Mouse (Mus musculus) ES-E14 (cell line): ENCODE measurements around the gene Ltbp3. TPM values are rescaled to one million over a fixed set of nuclear protein-coding genes. Genes with fewer than 3 reads are reported as not detected.

Source experiments
- DNase-seq: peaks from one replicate; pipeline ENCODE4 v3.0.0-alpha.2; 2013; ENCODE audit warnings: low read depth, low spot score
- H3K27ac ChIP-seq: 2 replicates; pipeline ENCODE4 v1.5.1; 2012; ENCODE audit warnings: low read depth, mild to moderate bottlenecking, low read length, moderate library complexity, mixed read lengths; ENCODE audit not compliant: poor library complexity, insufficient read depth, severe bottlenecking
- H3K36me3 ChIP-seq: 2 replicates; pipeline ENCODE4 v1.6.1; 2012; ENCODE audit warnings: mild to moderate bottlenecking, low read length, moderate library complexity, mixed read lengths; ENCODE audit not compliant: control insufficient read depth, poor library complexity, insufficient read depth, severe bottlenecking
- H3K4me1 ChIP-seq, 2 experiments: fragments of 150-350 bp in 1 of 2; sonication (generic) in 1 of 2; 2 replicates each; pipeline ENCODE4 v1.6.1; 2012; ENCODE audit warnings: low read length in 2 of 2, mild to moderate bottlenecking in 1 of 2, mixed read lengths in 1 of 2; ENCODE audit not compliant: control insufficient read depth in 2 of 2, insufficient read depth in 2 of 2, poor library complexity in 1 of 2
- H3K4me3 ChIP-seq, 2 experiments: fragments of 150-350 bp in 1 of 2; sonication (generic) in 1 of 2; 2 replicates each; pipeline ENCODE4 v1.5.1; 2012; ENCODE audit warnings: low read length in 2 of 2, low read depth in 1 of 2, mild to moderate bottlenecking in 1 of 2, mixed read lengths in 1 of 2; ENCODE audit not compliant: insufficient read depth in 1 of 2, poor library complexity in 1 of 2, severe bottlenecking in 1 of 2
- H3K9ac ChIP-seq: 2 replicates; pipeline ENCODE4 v1.6.1; 2012; ENCODE audit warnings: low read depth, mild to moderate bottlenecking, low read length, mixed read lengths; ENCODE audit not compliant: poor library complexity, insufficient read depth, severe bottlenecking
- H3K9me3 ChIP-seq: fragments of 150-350 bp; sonication (generic); 2 replicates; pipeline ENCODE4 v1.6.1; 2012; ENCODE audit warnings: low read depth, mild to moderate bottlenecking, low read length; ENCODE audit not compliant: control insufficient read depth, insufficient read depth
- CHD2 ChIP-seq: IDR thresholded peaks from 2 replicates; pipeline ENCODE4 v1.6.1; 2014; ENCODE audit warnings: mild to moderate bottlenecking, low read depth, low read length, inconsistent platforms
- HCFC1 ChIP-seq: IDR thresholded peaks from 2 replicates; pipeline ENCODE4 v1.6.1; 2012; ENCODE audit warnings: low read length, inconsistent platforms, borderline replicate concordance; ENCODE audit not compliant: insufficient read depth
- MAFK ChIP-seq: IDR thresholded peaks from 2 replicates; pipeline ENCODE4 v1.6.1; 2014; ENCODE audit warnings: mild to moderate bottlenecking, low read depth, low read length, inconsistent platforms; ENCODE audit not compliant: insufficient read depth
- ZC3H11A ChIP-seq: IDR thresholded peaks from 2 replicates; pipeline ENCODE4 v1.6.1; 2012; ENCODE audit warnings: low read depth, mild to moderate bottlenecking, inconsistent platforms, low read length, borderline replicate concordance
- ZNF384 ChIP-seq: IDR thresholded peaks from 2 replicates; pipeline ENCODE4 v1.6.1; 2012; ENCODE audit warnings: low read depth, low read length, inconsistent platforms
- in situ Hi-C, 2 experiments: fragments of 600-800 bp; cut with MboI; formaldehyde crosslinking; loops; one replicate each; pipeline ENCODE4 v1.15.1; 2025; ENCODE audit warnings: low sequenced_read_pairs in 2 of 2, inconsistent platforms in 1 of 2; ENCODE audit not compliant: unreplicated experiment in 2 of 2
- total RNA-seq: library from RNA; depleted of rRNA; stranded (reverse); fragments of 300-350 nt; gene quantifications from 2 replicates; pipeline ENCODE4 v1.2.3, GENCODE M21; 2012

The Ltbp3 gene
- total RNA-seq, 1 experiment = 7.0 TPM

DNA sequence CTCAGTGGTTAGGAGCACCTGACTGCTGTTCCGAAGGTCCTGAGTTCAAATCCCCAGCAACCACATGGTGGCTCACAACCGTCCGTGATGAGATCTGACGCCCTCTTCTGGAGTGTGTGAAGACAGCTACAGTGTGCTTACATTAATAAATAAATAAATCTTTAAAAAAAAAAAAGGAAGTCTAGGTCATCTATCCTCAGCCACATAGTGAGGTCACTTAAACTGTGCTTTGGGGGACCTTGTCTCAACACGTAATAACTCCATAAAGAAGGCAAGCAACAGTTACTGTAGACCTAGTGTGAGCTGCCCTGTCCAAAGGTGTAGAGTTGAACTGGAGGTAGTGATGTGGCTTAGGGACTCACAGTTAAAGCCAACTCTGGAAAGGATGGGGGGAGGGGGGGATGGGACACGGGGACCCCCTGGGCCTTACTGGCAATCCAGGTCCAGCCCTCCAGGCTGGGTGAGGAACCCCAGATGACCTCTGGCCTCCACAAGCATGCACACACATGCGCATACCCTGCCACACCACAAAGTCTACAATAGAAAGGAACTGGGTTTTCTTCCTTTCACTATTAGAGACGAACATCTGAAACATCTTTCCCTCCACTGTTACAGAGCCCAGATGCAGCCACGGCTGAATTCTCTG, 36.8 kb downstream of the Ltbp3 start:
- no peaks in the 10 kb centered on the region for H3K36me3 ChIP-seq
- no peaks in the 10 kb centered on the region for H3K9me3 ChIP-seq
- TF ChIP-seq MAFK (no peak), CHD2 (no peak), ZC3H11A (no peak), HCFC1 (no peak), ZNF384 (no peak)
- H3K4me1 ChIP-seq = peaks cover 0 to 2% of the 10 kb centered on the region in 2 experiments; a peak in 1 of 4 replicates
- no peak overlapping the region for H3K9ac ChIP-seq
- no peak for DNase-seq
- no peak overlapping the region for H3K27ac ChIP-seq
- no peak overlapping the region for H3K4me3 ChIP-seq
- in situ Hi-C loops = no loop called here

DNA sequence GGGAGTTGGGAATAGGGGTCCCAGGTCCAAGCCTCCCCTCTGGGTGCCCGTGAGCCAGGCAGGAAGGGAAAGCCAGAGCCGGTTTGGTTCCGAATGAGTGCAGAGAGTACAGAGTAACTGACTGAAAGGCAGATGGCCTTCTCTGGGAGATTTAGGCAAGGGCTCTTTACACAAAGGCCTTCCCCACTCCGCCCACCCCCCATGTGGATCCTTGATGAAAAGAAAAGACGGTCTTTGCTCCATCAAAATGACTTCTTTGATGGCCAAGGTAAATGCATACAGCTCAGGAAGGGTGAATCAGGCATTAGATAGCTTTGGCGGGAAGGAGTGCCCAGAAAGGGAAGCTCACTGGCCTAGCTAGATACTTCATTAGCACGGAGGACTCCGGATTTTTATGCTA, 37.6 kb downstream of the Ltbp3 start:
- H3K36me3 ChIP-seq = no peaks in the 10 kb centered on the region
- in situ Hi-C loops = no loop called here
- no peak overlapping the region for H3K9ac ChIP-seq
- H3K4me3 ChIP-seq = no peak overlapping the region
- no peak for DNase-seq
- no peak overlapping the region; the same call in 1 of the 2 replicates for H3K27ac ChIP-seq
- peaks cover 0 to 2% of the 10 kb centered on the region in 2 experiments; a peak in 1 of 4 replicates for H3K4me1 ChIP-seq
- TF ChIP-seq ZNF384 (no peak), CHD2 (no peak), ZC3H11A (no peak), MAFK (no peak), HCFC1 (no peak)
- no peaks in the 10 kb centered on the region for H3K9me3 ChIP-seq

DNA sequence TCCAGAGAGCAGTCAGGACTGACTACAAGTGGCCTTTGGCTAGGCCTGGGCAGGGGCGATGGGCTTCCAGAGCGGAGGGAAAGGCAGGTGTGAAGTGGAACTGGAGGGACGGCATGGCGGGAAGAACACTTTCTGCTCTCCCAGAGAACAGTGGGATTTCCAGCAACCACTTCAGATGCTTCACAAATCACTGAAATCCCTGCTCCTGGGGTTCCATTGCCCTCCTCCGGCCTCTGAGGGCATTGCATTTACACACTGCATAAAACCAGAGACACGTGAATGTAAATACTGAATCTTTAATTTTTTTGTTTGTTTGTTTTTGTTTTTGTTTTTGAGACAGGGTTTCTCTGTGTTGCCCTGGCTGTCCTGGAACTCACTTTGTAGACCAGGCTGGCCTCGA, 39.5 kb downstream of the Ltbp3 start:
- no peak for TF ChIP-seq ZNF384
- TF ChIP-seq CHD2 = no peak
- TF ChIP-seq HCFC1 = no peak
- TF ChIP-seq ZC3H11A = no peak
- TF ChIP-seq MAFK = no peak
- DNase-seq = no peak
- in situ Hi-C loops = no loop called here
- peaks cover 0 to 2% of the 10 kb centered on the region in 2 experiments; a peak in 1 of 4 replicates for H3K4me1 ChIP-seq
- H3K36me3 ChIP-seq = no peaks in the 10 kb centered on the region
- H3K9me3 ChIP-seq = no peaks in the 10 kb centered on the region
- H3K9ac ChIP-seq = no peak overlapping the region
- no peak overlapping the region for H3K27ac ChIP-seq
- no peak overlapping the region for H3K4me3 ChIP-seq

DNA sequence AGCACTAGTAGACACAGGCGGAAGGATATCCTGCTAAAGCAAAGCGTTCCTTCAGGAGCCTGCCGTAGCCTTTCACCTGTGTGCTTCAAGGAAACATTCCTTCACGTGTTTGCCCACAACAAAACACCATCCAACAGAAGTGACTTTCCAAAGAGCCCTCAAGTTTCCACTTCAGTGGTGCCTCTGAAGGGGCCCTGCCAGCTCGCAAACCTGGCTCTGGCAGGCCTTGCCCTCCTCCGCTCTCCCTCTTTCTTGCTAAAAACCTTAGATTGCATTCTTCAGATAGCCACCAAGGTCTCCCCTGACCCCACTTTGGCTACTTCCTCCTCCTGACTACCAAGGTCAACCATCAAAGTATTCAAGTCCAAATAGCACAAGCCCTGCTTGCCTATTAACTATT, 40.8 kb downstream of the Ltbp3 start:
- in situ Hi-C loops = no loop called here
- Histone ChIP-seq H3K36me3 (no peaks in the 10 kb centered on the region), H3K9ac (no peak overlapping the region), H3K27ac (no peak overlapping the region), H3K9me3 (no peaks in the 10 kb centered on the region), H3K4me1 (peaks cover 0 to 2% of the 10 kb centered on the region in 2 experiments; a peak in 1 of 4 replicates), H3K4me3 (no peak overlapping the region)
- TF ChIP-seq MAFK (no peak), CHD2 (no peak), ZNF384 (no peak), HCFC1 (no peak), ZC3H11A (no peak)
- no peak for DNase-seq

DNA sequence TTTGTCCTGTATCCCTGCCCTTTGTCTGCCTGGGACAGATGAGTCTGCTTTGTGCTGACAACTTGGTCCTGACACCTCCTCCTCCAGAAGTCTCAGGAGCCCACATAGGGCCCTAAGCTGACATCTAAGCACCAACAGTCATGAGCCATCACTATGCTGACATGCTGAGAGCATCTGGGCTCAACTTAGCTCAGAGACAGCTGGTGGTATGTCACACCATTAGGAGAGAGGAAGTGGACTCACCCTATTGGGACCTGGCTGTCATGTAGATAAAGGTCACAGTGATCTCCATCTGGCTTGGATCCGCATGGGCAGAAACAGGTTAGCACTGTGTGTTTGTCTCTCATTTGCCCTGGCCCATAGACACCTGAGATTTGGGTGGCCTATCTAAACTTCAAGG, 41.4 kb downstream of the Ltbp3 start:
- Histone ChIP-seq H3K9me3 (no peaks in the 10 kb centered on the region), H3K36me3 (no peaks in the 10 kb centered on the region), H3K4me3 (no peak overlapping the region), H3K9ac (no peak overlapping the region), H3K4me1 (peaks cover 0 to 2% of the 10 kb centered on the region in 2 experiments; a peak in 1 of 4 replicates), H3K27ac (no peak overlapping the region)
- DNase-seq = no peak
- in situ Hi-C loops = no loop called here
- TF ChIP-seq MAFK = no peak
- TF ChIP-seq CHD2 = no peak
- no peak for TF ChIP-seq HCFC1
- no peak for TF ChIP-seq ZC3H11A
- no peak for TF ChIP-seq ZNF384
